Mouse (Mus musculus): ENCODE measurements around the gene Arl5c.

DNA sequence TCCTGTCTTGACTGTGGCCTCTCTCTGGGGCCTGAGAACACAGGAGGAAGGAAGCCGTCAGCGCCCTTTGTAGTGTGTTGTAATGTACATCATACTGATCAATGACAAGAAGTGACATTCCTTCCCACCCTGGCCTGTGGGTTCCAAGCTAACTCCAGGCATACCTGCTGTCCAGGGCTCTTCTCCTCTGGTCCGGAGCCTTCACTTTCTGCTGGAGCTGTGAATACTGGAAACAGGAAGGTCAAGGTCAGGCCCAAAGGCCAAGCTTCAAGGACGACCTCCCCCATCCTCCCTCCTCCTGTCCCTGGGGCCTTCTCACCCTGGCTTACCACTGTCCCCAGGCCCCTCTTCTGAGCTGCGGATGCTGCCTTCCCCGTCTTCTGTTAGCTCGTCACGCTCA lies 45.0 kb upstream of the Arl5c start:
- TF ChIP-seq CTCF (IDR thresholded peaks at IDR 0.05; ENCODE audit: low read depth) (no peak), EP300 (IDR thresholded peaks at IDR 0.05; ENCODE audit: low read depth) (no peak)

All from heart, postnatal 0 days (tissue).